Mouse (Mus musculus) layer of hippocampus, postnatal 36 days (tissue): ENCODE results near the gene Nsun5. TPM values are rescaled to one million over a fixed set of nuclear protein-coding genes. Genes with fewer than 3 reads are reported as not detected.

Source experiments
- DNase-seq, 2 experiments: peaks; one replicate each; pipeline ENCODE4 v3.0.0; 2022
- microRNA-seq, 2 experiments: library from miRNA; unstranded; fragments of <30 nt; microRNA quantifications; one replicate each; pipeline ENCODE4 v1.2.0; 2021
- total RNA-seq, 2 experiments: library from RNA; stranded (reverse); gene quantifications; 2 replicates each; pipeline ENCODE4 v1.2.3; 2021

Gene Nsun5
- total RNA-seq, 2 experiments from 2014 or later, result 18.8 to 25.9 TPM

- no peak for DNase-seq
Observed at GRCm38 (mm10) chr5:135375167-135375566, 5.4 kb downstream of the Nsun5 start.

DNA sequence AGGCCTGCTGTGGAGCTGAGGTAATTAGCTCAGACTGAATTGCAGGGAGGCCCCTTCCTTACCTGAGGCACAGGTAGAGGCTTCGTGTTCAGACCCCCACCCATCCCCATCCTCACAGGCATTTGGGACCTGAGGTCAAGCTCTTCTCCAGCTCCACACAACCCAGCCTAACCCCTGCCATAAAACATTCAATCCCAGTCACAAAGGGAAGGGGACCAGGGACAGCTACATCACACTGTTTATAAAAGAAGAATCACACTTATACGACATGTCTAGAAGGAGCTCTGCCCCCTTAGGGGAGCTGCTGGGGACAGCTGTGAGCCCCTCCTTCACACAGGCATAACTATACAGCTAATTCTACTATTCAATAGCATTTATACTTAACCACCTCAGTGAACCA is 6.6 kb downstream of the Nsun5 start:
- DNase-seq, result no peak

- DNase-seq, result no peak
Observed at GRCm38 (mm10) chr5:135380681-135381080, 10.9 kb downstream of the Nsun5 start.

DNA sequence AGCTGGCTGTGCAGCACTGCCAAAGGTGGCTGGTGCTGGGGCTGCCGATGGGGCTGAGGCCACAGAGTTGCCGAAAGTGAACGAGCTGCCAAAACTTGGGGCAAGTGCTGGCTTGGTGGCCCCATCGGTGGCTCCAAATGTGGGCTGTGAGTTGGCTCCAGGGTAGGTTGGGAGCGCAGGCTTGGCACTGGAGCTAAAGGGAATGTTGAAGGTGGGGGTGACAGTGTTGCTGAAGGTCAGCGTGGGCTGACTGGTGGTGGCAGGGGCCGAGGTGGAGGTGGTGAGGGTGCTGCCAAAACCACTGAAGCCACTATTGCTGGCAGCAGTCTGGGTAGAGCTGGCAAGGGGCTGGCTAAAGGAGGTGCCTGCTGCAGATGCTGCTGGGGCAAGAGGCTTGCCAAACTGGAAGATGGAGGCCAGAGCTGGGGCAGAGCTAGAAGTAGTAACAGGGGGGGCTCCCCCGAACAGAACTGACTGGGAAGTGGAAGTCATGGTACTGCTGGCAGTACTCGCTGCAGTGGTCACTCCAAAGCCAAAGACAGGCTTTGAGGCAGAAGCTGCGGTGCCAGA is 11.7 kb downstream of the Nsun5 start:
- no peak for DNase-seq

- no peak for DNase-seq
Observed at GRCm38 (mm10) chr5:135382746-135383145, 13.0 kb downstream of the Nsun5 start.

DNA sequence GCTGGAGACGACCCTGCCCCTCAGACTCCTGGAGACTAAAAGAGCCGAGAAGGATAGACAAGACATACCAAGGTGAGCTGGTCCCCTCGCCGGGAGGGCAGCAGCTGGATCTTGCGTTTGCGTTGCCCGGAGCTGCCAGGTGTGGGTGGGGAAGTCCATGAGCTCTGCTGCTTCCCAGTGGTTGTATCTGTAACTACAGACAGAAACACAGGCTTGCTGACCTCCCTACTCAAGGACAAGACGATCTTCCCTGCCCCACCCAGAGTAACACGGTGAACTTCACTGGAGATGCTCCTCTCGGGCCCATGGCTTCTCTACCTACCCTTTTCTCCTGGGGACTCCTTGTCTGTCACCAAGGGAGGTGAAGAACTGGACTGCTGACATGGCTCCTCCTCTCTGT is 14.0 kb downstream of the Nsun5 start:
- DNase-seq, result no peak

DNA sequence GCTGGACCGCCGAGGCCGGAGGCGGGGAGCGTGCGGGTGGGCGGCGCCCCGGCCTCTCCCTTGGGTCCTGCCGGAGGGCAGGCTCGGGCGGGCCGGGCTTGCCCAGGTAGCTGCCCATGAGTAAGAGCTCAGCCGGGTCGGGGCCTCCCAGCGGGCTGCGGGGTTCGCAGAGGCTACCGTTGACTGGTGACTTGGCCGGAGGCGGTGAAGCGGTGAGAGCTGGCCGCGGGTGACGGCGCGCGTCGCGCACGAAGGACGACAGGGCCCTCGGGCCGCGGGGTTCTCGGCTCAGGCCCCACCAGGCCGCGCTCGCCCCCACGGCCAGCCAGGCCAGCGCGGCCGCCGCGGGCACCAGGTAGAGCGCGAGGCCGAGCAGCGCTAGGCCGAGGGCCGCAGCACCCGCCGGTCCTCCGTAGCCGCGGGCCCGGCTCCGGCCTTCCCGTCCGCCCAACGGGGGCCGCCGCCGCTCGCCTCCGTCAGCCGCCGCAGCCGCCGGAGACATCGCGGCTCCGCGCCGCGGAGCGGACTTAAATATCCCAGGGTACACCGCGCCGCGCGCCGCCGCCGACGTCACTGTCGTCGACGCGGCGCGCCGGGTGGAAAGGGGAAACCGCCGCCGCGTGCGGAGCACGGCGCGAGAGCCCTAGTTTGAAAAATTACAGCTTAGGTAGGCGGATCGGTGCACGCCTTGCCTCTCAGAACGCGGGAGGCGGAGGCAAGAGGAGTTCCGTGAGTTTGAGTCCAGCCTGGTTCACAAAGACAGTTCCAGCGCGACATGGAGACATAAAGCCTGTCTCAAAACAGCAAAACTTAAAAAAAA is 24.5 kb downstream of the Nsun5 start, which contains the start of gene Pom121:
Gene Pom121, minus strand, starts transcription at position 543 of the 820 bp plus-strand sequence.
- peak; percentile 79 for DNase-seq

- DNase-seq, result no peak
Observed at GRCm38 (mm10) chr5:135395826-135396225, 26.1 kb downstream of the Nsun5 start.

DNA sequence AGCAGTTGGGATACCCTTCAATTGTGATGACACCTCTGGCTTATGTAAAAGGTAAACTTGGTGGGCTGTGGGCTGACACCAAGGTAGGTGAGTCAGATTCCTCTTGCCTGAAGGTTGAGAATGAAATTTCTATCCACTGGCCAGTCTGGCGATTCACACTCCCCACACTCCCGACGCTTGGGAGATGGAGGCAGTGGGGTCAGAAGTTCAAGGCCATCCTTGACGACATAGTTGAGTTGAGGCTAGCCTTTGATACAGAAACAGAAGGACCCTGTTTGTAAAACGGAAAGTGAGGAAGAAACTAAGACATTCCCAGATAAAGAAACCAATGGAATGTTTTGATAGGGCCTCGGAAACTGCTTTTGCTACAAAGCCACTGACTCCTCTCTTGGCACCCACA is 29.6 kb downstream of the Nsun5 start:
- no peak for DNase-seq

GRCm38 (mm10) chr5:135400244-135400643 is 30.5 kb downstream of the Nsun5 start:
- DNase-seq, result peak; percentile 66 to 76

DNA sequence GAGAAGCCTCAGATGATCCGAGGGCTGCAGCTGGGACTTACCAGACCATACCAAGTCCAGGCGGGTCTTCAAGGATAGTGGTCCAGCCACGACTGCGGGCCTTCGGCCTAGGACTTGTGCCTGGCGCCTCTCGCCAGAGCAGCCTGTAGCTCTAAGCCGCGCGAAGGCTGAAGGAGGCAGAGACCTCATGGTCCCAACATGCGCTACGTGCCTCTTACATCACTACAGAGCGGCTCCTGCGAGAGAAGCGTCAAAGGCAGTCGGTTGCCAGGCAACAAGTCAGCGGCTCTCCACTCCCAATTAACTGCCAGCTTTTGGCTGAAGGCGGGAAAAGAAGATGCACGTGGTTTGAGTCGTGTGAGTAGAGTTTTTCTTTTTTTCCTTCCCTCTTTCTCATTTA is 34.9 kb downstream of the Nsun5 start:
- DNase-seq, result peak; percentile 56 to 68

DNA sequence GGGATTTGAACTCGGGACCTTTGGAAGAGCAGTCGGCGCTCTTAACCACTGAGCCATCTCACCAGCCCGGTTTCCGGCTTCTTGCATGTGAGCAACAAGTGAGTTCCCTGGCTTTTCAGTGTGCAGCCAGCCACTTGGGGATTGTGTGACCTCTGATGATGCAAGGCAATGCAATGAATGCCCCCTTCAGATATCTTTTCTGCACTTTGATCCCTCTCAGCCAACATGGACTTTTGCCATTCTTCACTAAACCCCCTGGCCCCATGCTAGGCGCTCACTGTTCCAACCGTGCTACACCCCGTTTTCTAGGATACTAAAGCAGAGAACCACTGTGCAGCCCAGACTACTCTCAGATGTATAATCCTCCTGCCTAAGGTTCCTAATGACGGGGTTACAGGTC is 35.7 kb downstream of the Nsun5 start:
- no peak for DNase-seq

DNA sequence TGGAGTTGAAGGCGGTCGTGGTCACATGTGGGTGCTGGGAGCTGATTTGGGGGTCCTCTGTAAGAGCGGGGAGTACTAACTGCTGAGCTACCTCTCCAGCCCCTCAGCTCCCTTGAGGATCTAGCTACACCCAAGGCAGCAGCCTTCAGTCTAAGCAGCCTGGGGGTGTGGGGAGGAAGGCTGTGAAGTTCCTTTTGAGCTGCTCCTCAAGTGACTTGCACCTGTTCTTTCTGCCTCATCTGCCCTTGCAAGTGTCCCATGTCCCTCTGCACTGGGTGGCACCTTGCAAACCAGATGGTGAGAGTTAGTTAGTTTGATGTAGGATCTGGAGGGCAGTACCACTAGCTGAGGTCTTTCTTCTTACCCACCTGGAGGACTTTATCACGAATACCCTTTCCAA is 38.4 kb downstream of the Nsun5 start:
- DNase-seq, result no peak

DNA sequence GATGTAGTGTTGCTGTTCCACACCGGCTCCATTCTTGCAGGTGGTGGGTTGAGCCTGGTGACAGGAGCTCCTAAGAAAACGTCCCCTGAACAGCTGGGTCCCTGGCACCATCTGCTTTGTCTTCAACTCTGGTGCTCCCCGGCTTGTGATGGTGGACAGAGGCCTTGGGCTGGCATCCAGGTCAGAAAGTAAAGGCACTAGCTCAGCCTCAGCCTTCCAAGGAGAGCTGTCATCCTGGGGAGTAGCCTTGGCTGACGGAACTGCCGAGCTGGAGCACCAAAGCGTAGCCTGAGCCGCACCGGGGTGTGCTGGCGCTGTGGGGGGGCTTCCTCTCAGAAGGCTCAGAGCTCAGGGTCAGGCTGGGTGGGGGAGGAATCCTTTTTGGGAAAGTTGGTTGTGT is 40.5 kb downstream of the Nsun5 start:
- DNase-seq, result no peak

Small RNA genes within 50 kb of the gene (microRNA-seq; reads per million reads assigned to microRNA genes)
- 0.63 to 0.90 reads per million in 2 experiments for gene Mir7033

Other genes starting within 250 kb of the Nsun5 start
- gene Tbl2, start 220.3 kb upstream of the Nsun5 start, total RNA-seq, result 10 to 100 TPM; 32.3 to 33.0 TPM
- gene Bcl7b, start 201.7 kb upstream of the Nsun5 start, total RNA-seq, result 10 to 100 TPM; 51.2 to 51.5 TPM
- 10 to 100 TPM; 78.5 to 86.3 TPM for gene Baz1b, start 182.7 kb upstream of the Nsun5 start, total RNA-seq
- 1 to 10 TPM; 4.1 to 5.7 TPM for gene Fzd9, start 118.7 kb upstream of the Nsun5 start, total RNA-seq
- gene Fkbp6, start 19.9 kb upstream of the Nsun5 start, total RNA-seq, result not detected
- not detected for gene Trim50, start 16.7 kb upstream of the Nsun5 start, total RNA-seq
- 10 to 100 TPM; 48.8 to 51.1 TPM for gene Pom121, start 24.6 kb downstream of the Nsun5 start, total RNA-seq
- gene Hip1, start 175.2 kb downstream of the Nsun5 start, total RNA-seq, result 10 to 100 TPM; 32.3 to 46.3 TPM
- gene Ccl26, start 193.6 kb downstream of the Nsun5 start, total RNA-seq, result not detected
- not detected for gene Ccl24, start 203.1 kb downstream of the Nsun5 start, total RNA-seq